Mouse (Mus musculus) cerebellum, adult 8-10 months (tissue): ENCODE data around the gene Pbrm1.

Source experiments
- DNase-seq: peaks from one replicate; pipeline ENCODE4 v3.0.0; 2022

The Pbrm1 gene

DNA sequence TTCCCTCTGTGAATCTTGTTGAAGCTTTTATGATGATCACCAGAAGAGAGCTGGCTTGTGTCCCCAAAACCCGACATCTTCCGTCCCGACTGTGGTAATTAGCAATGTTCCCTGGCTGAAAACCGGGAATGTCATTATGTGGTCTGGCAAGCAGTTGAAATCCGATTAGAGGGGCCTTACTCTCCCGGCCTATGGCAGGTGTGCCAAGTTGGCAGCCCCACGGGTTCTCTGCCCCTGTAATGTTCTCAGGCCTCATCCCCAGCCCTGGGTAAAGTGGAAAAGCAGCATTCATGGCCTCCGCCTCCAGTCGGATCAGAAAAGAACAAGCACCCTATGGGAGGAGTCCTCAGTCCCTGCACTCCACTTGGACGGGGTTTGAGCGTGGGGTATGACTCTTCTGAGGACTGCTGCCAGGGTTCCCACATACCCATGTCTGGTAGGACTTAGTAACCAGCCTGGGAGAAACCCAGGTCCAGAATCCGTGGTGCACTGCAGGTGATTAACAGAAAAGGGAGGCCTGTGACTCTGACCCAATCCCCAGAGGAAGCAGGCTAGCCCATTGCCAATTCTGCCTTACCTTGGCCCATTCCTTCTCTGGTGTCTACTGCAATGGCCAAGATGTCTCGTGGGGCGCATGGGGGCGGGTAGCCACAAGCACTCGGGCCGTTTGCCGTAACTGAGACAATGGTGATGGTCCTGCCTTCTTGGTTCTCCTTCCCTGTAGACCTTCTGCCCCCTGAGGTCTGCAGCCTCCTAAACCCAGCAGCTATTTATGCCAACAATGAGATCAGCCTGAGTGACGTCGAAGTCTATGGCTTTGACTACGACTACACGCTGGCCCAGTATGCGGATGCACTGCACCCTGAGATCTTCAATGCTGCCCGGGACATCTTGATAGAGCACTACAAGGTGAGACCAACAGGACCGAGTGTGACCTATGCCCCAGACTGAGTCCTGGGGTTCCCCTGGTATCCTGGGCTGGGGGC is 115.4 kb downstream of the Pbrm1 start:
- DNase-seq: no peak

DNA sequence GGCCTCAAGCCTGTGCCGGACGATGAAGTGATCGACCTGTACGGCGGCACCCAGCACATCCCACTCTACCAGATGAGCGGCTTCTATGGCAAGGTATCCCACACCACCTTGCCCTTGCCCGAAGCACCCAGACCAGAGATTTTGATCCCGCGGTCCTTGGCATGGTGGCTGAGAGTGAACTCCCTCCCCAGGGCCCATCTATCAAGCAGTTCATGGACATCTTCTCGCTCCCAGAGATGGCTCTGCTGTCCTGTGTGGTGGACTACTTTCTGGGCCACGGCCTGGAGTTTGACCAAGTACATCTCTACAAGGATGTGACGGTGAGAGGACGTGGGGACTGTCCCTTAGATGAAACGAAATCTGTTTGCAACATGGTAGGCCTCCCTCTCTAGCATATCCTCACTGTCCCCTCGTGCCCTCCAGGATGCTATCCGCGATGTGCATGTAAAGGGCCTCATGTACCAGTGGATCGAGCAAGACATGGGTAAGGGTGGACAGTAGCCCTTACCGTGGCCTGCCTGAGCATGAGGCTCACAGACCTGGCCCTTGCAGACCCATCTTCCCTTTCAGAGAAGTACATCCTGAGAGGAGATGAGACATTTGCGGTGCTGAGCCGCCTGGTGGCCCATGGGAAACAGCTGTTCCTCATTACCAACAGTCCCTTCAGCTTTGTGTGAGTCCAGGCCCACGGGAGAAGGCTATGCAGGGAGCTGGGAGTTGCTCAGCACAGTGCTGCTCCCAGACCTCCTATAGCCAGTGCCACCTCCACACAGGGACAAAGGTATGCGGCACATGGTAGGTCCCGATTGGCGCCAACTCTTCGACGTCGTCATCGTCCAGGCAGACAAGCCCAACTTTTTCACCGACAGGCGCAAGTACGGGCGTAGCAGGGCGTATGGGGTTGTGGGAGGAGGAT is 116.8 kb downstream of the Pbrm1 start:
- DNase-seq: no peak

DNA sequence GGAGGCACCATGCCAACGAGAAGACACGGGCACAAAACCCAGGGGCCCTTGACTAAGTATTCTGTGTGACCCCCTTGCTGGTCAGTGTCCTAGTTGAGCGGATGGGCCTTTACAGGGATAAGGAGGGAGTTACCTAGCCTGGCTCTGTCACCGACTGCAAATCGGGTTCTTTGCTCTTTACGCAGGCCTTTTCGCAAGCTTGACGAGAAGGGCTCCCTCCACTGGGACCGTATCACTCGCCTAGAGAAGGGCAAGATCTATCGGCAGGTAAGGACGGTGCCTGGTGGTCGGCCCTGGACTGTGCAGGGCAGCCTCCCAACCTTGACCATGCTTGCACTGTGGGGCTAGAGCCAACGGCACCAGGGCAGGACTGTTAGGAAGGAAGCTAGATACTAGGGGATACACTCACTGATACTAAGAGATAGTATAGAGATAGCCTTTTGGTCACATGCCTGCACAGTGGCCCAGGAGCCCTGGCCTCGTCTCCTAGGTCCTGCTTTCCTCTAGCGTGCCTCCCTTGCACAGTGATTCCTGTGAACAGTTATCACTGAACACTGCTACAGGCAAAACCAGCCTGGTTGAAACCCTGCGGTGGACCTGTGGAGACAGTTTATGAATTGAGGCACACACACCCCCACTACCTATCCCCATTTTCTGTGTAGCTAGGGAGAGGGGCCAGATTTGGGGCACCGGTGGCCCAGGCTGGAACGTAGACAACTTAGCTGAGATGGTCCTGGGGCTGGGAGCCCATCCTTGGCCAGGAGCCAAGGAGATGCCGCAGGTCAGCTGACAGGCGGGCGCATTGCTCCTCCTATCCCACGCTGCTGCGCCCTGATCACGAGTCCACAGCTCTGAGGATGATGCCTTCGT is 117.7 kb downstream of the Pbrm1 start:
- no peak for DNase-seq

DNA sequence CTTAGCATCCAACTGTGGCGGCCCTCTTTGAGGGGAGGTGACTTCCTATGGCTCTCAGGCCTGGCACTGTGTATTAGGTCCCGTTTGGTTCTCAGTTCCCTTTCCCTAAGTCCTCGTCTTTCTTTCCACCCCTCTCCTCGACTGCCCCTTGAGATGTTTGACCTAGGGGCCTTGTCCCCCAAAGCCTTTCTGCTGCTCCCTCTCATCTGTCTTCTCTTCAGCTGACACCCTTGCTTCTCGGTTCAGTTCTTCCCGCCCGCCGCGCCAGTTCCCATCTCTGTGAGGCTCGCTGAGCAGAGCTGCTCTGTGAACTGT is 118.3 kb downstream of the Pbrm1 start:
- DNase-seq: no peak

DNA sequence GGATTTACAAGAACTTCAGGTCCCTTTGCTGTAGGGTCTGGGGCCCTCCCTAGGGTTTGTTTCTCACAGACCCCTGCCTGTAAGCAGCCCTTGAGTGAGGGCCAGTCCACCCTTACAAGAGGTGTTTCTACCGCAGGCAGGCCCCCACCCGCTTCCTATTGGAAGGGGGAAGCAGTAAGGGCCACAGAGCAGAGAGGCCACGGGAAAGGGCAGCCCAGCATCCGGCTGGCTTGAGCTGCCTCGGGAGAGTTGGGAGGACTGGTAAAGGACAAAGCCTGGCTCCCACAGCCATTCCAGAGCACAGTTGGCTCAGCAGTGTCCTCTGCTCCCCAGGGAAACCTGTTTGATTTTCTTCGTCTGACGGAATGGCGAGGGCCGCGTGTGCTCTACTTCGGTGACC is 118.9 kb downstream of the Pbrm1 start:
- no peak for DNase-seq

DNA sequence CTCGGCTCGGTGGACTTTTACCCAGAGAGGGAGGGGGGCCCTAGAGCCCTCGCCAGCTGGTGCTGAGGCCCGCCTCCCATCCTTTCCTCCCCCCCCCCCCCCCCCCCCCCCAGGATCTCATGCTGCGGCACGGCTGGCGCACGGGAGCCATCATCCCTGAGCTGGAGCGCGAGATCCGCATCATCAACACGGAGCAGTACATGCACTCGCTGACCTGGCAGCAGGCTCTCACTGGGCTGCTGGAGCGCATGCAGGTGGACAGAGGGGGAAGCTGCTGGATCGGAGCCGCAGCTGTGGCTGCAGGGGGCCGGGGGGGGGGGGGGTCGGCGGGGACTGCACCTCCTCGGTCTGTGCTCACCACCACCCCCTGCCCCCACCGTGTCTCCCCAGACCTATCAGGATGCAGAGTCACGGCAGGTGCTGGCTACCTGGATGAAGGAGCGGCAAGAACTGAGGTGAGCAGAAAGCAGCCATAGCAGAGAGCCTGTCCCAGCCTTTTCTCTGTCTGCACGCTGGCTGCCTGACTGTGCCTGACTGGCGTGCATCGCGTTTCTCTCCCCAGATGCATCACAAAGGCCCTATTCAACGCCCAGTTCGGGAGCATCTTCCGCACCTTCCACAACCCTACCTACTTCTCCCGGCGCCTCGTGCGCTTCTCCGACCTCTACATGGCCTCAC is 119.4 kb downstream of the Pbrm1 start:
- DNase-seq: no peak

DNA sequence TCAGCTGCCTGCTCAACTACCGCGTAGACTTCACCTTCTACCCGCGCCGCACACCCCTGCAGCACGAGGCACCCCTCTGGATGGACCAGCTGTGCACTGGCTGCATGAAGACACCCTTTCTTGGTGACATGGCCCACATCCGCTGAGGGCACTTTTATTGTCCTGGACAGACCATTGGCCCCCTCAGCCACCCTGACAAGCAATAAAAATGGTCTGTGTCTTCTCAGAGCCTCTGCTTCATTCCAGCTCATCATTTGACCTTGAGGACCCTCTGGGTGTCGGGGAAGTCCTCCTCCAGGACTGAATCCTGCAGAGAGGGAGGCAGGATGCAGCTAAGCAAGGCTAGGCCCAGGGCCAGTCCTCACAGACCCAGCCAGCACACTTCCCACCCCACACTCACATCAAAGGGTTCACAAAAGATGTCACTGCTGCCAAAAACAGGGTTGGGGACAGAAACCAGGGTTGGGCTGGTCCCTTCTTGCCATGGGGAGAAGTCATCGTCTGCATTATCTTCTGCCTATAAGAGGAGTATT is 120.0 kb downstream of the Pbrm1 start:
- DNase-seq: no peak

DNA sequence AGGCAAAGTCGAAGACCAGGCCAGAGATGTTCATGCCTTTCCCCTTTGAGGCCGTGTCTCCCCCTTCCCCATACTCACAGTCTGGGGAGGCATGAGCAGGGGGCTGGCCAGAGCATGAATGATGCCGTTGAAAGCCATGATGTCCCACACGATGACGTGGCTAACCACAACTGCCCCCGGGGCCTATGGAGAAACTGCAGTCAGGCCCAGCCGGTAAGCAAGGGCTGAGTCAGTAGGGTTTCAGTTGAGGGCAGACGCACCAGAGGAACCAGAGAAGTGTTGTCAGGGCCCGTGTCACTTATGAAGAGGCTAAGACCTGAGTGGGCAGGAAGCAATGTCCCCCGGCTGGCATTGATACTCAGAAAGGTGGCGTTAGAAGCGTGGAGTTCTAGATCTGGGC is 120.7 kb downstream of the Pbrm1 start:
- DNase-seq: no peak

DNA sequence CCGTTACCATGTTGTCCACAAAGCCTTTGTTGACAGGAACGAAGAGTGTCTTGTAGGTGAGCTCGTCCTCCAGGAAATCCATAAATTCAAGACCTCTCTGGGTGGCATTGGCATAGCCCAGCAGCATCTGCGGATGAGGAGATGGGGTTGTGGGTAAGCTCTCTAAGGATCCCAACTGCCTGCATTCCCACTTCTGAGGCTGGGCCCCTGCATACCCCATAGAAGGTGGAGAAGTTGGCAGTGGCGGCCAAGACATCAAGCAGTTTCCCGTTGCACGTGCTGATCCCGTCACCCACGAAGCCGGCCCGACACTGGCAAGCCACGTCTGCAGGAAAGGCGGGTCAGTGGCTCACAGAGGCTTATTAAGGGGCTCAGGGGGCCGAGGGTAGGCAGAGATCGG is 121.2 kb downstream of the Pbrm1 start:
- no peak for DNase-seq

DNA sequence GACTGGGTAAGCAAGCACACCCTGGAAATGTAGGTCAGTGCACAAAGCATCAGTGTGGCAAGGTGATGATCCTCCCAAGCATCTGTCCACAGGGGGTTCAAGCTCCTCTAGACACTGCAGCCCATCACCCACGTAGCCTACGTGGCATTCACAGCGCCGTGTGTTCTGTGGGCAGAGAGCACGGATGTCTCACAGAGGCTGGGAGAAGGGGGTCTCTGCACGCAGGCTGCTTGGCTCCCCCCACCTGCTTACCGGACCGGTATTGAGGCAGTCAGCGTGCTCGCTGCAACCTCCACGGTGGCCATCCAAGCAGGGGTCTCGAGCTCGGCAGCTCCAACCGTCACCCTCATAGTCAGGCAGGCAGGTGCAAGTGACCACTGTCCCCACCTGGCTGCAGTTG is 122.1 kb downstream of the Pbrm1 start:
- no peak for DNase-seq

DNA sequence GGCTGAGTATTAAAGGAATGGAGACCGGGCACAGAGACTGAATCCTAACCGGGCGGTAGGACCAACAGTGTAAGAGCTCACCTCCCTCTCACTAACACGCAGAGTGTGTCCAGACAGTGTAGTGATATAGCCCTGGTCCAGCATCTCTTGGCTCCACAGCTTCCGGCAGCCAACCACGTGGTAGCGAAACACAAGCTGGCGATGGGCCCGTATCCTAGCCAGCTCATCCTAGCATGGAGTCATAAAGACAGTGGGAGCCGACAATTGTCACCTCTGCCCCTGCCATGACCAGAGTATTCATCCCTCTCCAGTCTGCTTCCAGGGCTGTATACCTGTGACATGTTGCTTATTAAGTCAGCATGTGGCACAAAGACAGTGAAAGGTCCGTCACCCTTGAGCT is 126.8 kb downstream of the Pbrm1 start:
- no peak for DNase-seq

DNA sequence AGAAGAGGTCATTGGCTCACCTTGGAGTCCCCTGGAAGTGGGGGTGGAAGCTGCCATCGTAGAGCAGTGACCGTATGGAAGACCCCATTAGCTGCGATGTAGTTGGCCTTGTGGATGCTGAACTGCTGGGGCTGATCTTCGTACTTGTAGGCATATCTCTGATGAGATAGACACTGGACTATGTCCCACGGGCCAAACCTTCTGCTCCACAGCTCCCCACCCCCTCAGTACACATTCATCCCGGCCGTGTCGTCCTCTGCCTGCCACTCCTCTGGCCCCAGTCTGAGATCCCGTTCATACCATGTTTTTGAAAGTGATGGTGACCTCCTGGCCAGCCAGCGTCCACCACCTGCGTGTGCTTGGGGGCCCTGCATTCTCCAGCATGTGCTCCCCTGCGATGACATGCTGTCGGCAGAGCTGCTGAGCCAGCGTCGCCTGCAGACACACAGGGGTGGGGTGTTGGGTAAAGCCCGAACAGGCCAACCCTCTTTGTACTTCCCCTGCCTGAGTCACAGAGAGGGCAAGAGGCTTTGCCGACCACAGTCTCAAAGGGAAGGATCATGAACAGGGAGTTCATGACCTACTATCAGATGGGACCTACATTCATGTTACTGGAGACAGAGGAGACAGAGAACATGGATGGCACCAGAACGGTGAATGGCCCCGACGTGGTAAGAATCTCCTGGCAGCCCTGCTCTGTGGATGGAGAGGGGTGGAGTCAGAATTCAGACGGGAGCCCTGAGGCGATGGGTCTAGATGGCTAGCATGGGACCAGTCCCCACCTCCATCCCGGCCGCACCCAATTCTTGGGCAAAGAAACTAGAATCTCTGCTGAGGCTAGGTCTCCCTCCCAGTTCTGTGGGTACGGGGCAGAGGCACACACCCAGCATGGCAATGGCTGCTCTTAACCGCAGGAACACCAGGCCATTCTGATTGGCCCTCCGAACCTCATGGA is 141.5 kb downstream of the Pbrm1 start:
- no peak for DNase-seq

DNA sequence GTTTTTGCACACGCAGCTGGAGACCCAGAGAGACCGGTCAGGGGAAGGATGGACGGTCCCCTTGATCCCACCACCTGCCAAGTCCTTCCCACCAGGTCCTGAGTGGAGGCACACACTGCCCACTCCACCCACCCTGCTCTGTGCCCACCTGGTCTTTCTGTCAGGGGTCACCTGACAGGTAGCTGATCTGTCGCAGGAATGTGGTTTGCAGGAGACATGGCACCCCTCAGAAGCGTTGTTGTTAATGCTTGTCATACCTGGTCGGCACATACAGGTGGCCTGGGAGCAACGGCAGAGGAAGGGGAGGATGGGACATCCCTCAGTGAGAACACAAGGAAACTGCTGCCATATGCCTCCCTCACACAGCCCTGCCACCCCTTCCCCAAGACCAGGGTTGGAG is 142.3 kb downstream of the Pbrm1 start:
- no peak for DNase-seq

DNA sequence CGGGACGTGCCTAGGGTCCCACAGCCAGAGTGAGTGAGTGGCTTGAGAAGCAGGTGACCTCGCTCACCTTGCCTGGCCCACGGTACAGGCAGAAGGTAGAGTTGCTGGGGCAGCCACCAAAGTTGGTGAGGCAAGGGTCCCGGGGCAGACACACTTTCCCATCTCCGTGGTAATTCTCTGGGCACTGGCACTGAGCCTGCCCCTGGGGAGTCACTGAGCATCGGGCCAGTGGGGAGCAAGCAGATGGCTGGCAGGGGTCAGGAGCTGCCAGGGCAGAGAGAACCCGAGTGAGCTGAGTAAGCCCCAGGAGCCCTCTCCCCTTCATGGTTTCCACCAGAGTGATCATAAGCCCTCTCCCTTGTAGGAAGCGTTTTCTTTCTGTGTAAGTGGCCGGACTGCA is 142.7 kb downstream of the Pbrm1 start:
- no peak for DNase-seq

DNA sequence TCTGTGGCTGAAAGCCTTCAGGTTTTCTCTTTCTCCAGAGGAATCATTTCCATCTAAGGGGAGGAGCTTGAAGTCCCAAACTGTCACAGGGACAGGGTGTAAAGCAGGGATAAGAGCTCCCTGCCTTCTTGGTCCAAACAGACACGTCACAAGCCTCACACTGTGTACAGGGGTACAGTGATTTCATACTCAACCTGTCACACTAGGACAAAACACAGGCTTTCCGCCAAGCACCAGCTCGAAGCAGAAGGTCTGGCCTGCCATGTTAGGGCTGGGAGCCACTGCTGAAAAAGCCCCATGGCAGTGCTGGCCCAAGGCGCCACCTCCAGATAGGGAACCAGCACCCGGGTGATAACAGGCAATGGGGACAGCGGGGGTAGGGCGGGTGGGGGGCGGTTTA is 145.1 kb downstream of the Pbrm1 start:
- DNase-seq: peak; percentile 69

DNA sequence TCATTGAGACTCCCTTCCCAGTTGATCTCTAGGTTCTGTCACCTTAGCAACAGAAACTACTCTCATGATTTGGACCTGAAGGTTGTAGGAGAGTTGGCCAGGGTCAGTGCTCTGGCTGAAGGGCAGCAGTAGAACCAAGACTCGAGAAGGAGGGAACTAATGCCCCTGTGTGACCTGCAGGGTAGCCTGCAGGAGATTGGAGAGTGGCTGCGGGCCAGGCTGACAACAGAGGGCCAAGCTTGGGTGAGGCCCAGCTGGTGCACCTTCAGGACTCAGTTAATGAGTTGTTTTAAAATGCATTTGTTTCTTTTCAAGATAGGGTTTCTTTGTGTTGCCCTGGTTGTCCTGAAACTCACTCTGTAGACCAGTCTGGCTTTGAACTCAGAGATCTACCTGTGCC is 146.1 kb downstream of the Pbrm1 start:
- DNase-seq: no peak

DNA sequence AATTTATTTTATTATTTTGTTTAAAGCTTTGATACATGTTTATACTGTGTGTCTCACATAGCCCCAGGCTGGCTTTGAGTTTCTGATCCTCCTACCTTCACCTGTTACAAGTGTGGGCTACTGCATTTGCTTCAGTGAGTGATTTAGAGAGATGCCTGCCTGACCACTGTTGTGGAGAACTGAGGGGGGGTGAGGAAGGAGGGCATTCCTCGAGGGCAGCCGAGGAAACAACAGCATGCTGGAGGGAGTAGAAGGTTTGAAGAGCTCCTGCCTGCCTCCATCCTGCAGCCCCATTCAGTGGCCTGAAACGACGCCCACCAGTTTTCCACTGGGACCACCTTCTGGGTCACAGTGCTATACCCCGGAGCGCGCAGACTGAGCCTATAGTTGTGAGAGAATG is 146.5 kb downstream of the Pbrm1 start:
- no peak for DNase-seq

DNA sequence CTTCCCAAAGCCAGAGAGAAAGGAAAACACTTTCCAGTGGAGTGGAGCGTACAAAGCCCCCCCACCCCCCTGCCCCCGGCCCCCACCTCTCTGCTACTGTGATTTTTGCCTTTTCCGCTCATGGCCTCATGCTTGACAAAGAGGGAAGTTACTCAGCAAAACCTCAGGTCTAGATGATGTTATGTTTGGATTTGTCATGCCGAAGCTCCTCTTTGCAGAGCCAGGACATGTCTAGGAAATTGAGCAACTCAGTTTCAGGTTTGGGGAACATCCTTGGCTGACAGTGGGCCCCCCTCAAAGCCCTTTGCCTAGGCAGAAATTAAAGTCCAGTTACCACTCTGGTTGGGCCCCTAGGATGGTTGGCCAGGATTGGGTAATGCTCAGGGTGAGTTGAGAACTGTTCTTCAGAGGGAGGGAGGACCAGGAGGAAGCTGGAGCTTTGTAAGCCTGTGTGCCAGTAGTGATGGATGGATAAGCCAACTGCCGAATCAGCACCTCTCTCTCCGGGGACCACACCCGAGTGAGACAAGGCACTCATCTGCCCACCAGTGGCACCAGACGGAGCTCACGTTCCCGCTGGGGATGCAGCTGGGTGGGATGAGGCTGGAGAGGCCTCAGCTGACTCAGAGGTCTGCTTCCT is 147.2 kb downstream of the Pbrm1 start:
- no peak for DNase-seq

DNA sequence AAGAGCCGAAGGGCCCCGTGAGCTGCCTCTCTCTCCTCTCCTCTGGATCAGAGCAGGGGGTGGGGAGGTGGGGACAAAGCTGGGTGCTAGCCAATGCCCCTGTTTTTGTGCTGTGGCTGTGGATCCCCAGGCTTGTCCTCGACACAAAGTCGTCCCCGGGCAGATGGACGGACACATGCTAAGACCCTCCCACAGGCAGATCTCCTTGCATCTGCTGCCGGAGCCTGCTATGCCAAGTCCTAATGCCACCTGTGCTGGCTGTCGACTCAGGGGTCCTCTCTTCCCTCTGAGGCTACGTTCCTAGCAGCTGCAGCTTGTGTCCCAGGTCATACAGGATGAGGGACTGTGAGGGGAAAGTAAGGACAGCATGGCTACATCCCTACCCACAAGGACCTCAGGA is 147.9 kb downstream of the Pbrm1 start:
- DNase-seq: no peak

DNA sequence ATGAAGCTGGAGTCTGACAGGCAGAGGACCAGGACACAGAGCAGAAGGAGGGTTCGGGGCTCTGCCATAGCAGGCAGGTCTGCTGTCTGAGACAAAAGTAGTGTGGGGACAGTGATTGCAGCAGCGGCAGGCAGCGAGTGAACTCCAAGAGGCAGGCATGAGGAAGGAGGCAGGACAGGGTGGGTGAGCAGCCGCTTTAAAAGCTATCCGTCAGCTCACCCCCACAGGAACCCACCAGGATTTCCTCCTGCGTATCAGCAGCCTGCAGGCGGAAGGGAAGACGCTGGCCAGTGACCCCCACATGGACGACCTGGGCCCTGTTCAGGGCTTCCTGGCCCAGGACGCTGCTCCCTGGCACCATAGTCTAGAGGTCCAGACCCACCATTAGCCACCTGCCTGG is 149.5 kb downstream of the Pbrm1 start, which contains the start of gene Stab1:
TSS of gene Stab1 (minus strand) at position 217 of the 400 bp plus-strand sequence.
- DNase-seq: no peak
